9 mouse cellular contexts compared by ENCODE assay signal in the genomic region with DNA sequence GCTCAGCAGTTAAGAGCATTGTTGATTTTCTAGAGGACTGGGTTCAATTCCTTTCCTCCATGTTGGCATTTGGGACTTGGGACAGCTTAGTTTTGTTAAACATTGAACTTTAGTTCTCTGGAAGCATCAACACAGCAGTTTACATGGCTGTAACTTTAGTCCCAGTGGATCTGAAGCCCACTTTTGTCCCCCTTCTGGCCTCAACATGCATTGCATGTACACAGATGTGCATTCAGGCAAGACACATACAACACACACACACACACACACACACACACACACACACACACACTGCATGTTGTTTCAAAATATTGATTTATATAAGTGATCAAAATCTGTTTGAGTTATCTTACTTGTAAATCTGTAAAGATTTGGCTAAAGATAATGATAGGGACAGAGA. TPM values are rescaled to one million over a fixed set of nuclear protein-coding genes. Genes with fewer than 3 reads are reported as not detected.
DNase-seq lines count a peak whose midpoint lies in the region; ATAC-seq and TF ChIP-seq lines count a peak whose summit lies in the region.
"Had no signal": no experiment of that assay in that cellular context is flagged by ENCODE, and none has a peak within 500 bp of the region (broad histone marks: within the 10 kb centered on the region; RNA-seq: fewer than 3 reads in every experiment).

No protein-coding gene starts in this region.

- no peak for ATAC-seq in midbrain, postnatal 0 days (ENCODE audit: low FRiP score)

- H3K9me3 ChIP-seq in midbrain, postnatal 0 days (ENCODE audit: low read length) = no peaks in the 10 kb centered on the region

- no peak overlapping the region for H3K4me3 ChIP-seq in midbrain, postnatal 0 days (ENCODE audit: low read depth, low read length)
- H3K4me3 ChIP-seq: embryonic facial prominence, embryonic 13.5 days had no signal

- H3K9ac ChIP-seq in midbrain, postnatal 0 days (replicated peaks; ENCODE audit: low read length, poor library complexity, severe bottlenecking) = no peak overlapping the region
- H3K9ac ChIP-seq: embryonic facial prominence, embryonic 13.5 days had no signal

- DNase-seq in adrenal gland, postnatal 10 days = peak; percentile 12
- DNase-seq in adrenal gland, adult 18-20 months (ENCODE audit: low spot score in 2 of 2) = no peak
- DNase-seq in left cerebral cortex, postnatal 4 days = peak; percentile 9
- DNase-seq in left cerebral cortex, adult 11 months (ENCODE audit: low spot score) = no peak
- peak; percentile 40 for DNase-seq in adipocyte (ENCODE audit: low spot score)
- DNase-seq in midbrain, postnatal 0 days (ENCODE audit: low spot score) = peak; percentile 40
- DNase-seq in urinary bladder, postnatal 4 days (ENCODE audit: low spot score in 2 of 2) = no peak
- no peak for DNase-seq in left cerebral cortex, adult 8-10 months (ENCODE audit: low spot score in 2 of 2)

- no peak overlapping the region for H3K4me2 ChIP-seq in midbrain, postnatal 0 days (ENCODE audit: low read depth, low read length, poor library complexity, severe bottlenecking)
- H3K4me2 ChIP-seq: embryonic facial prominence, embryonic 13.5 days had no signal

- TF ChIP-seq CTCF in midbrain, postnatal 0 days (IDR thresholded peaks at IDR 0.05) = peak; percentile 72

- no peaks in the 10 kb centered on the region for H3K4me1 ChIP-seq in midbrain, postnatal 0 days (ENCODE audit: insufficient read depth, low read length)
- H3K4me1 ChIP-seq: embryonic facial prominence, embryonic 13.5 days had no signal

- no peak overlapping the region for H3K27ac ChIP-seq in midbrain, postnatal 0 days (ENCODE audit: low read depth, low read length)
- H3K27ac ChIP-seq: embryonic facial prominence, embryonic 13.5 days had no signal

- intact Hi-C loops in left cerebral cortex, postnatal 4 days (cut with DNase I) = loop anchor here (2.0 to 5.0 kb wide), 2 partner anchors 79 to 130 kb away; a partner anchor contains a TSS

- no peaks in the 10 kb centered on the region for H3K36me3 ChIP-seq in midbrain, postnatal 0 days (ENCODE audit: insufficient read depth, low read length)
- H3K36me3 ChIP-seq: embryonic facial prominence, embryonic 13.5 days had no signal

- no peaks in the 10 kb centered on the region for H3K27me3 ChIP-seq in midbrain, postnatal 0 days (ENCODE audit: insufficient read depth, low read length)
- H3K27me3 ChIP-seq: embryonic facial prominence, embryonic 13.5 days had no signal

RNA-seq across cellular contexts. Expression of a gene that starts 2.1 kb away (rescaled TPM):
- total RNA-seq in adrenal gland, postnatal 10 days (2021) = under 1 TPM; 0.51 to 0.75 TPM
- under 1 TPM in 1 of 2 experiments, not detected in 1; 0.13 TPM for total RNA-seq in adrenal gland, adult 18-20 months (2021)
- total RNA-seq in left cerebral cortex, postnatal 4 days (2021) = 1 to 10 TPM in 1 of 2 experiments, under 1 TPM in 1; 0.95 to 1.1 TPM
- total RNA-seq in midbrain, postnatal 0 days (2014; rRNA removed) = not detected in 2 replicates
- not detected in 2 replicates for polyA plus RNA-seq in midbrain, postnatal 0 days (2015; fragmentation: Nextera tagmentation; extraction: Ambion mirVana)
- total RNA-seq in left cerebral cortex, adult 8-10 months (2022) = 1 to 10 TPM; 1.3 to 3.2 (median 2.1) TPM
- polyA plus RNA-seq: embryonic facial prominence, embryonic 13.5 days had no signal

RNA-seq across cellular contexts. Expression of a gene that starts 29.9 kb away (rescaled TPM):
- total RNA-seq in adrenal gland, postnatal 10 days (2021) = 1 to 10 TPM; 2.3 to 3.8 TPM
- 1 to 10 TPM in 1 of 2 experiments, under 1 TPM in 1; 0.89 to 1.2 TPM for total RNA-seq in adrenal gland, adult 18-20 months (2021)
- total RNA-seq in left cerebral cortex, postnatal 4 days (2021) = 1 to 10 TPM; 2.4 to 2.9 TPM
- total RNA-seq in midbrain, postnatal 0 days (2014; rRNA removed) = 3.0 and 3.5 TPM in 2 replicates
- 3.5 and 5.4 TPM in 2 replicates for polyA plus RNA-seq in midbrain, postnatal 0 days (2015; fragmentation: Nextera tagmentation; extraction: Ambion mirVana)
- 1 to 10 TPM; 1.2 to 2.2 (median 1.8) TPM for total RNA-seq in left cerebral cortex, adult 8-10 months (2022)

Comparison
In these comparisons a context has a peak if more than half of its experiments do, and no peak if none do; other contexts are left out.
1. DNase-seq: peak in adrenal gland, postnatal 10 days (single experiment), left cerebral cortex, postnatal 4 days (single experiment), adipocyte (single experiment) and midbrain, postnatal 0 days (single experiment); none in adrenal gland, adult 18-20 months (0 of 2), left cerebral cortex, adult 11 months (single experiment), urinary bladder, postnatal 4 days (0 of 2) and left cerebral cortex, adult 8-10 months (0 of 2).